Mouse (Mus musculus) heart, adult 2 months (tissue): Measurements from ENCODE around the gene Aoah. TPM values are rescaled to one million over a fixed set of nuclear protein-coding genes. Genes with fewer than 3 reads are reported as not detected.

ENCODE experiments used
- DNase-seq, 2 experiments: peaks; one replicate each; pipeline ENCODE4 v3.0.0; 2021
- H3K27ac ChIP-seq: fragments of 200-600 bp; 2 replicates; pipeline ENCODE4 v1.8.1; 2022
- H3K27me3 ChIP-seq: fragments of 200-500 bp; 2 replicates; pipeline ENCODE4 v1.6.1; 2012; ENCODE audit warnings: mild to moderate bottlenecking, low read length, inconsistent platforms, mixed read lengths; ENCODE audit not compliant: control insufficient read depth, insufficient read depth
- H3K36me3 ChIP-seq: fragments of 200-500 bp; 2 replicates; pipeline ENCODE4 v1.6.1; 2012; ENCODE audit warnings: low read length, inconsistent platforms; ENCODE audit not compliant: control insufficient read depth, insufficient read depth
- H3K4me1 ChIP-seq: fragments of 200-500 bp; 2 replicates; pipeline ENCODE4 v1.6.1; 2011; ENCODE audit warnings: low read length; ENCODE audit not compliant: control insufficient read depth, insufficient read depth
- H3K4me3 ChIP-seq: fragments of 200-600 bp; 2 replicates; pipeline ENCODE4 v1.8.1; 2022
- H3K79me2 ChIP-seq: fragments of 200-500 bp; replicated peaks from 2 replicates; pipeline ENCODE4 v1.6.1; 2012; ENCODE audit warnings: mild to moderate bottlenecking, inconsistent platforms, low read length, moderate library complexity, mixed read lengths; ENCODE audit not compliant: control insufficient read depth, insufficient read depth
- H3K9ac ChIP-seq: fragments of 200-500 bp; 2 replicates; pipeline ENCODE4 v1.6.1; 2012; ENCODE audit warnings: low read depth, mild to moderate bottlenecking, control low read depth, inconsistent platforms, low read length, mixed read lengths
- CTCF ChIP-seq: fragments of 200-600 bp; IDR thresholded peaks from 2 replicates; pipeline ENCODE4 v1.8.1; 2022; ENCODE audit warnings: antibody characterized with exemption, mild to moderate bottlenecking, moderate library complexity
- EP300 ChIP-seq: fragments of 200-500 bp; IDR thresholded peaks from 2 replicates; pipeline ENCODE4 v1.6.1; 2011; ENCODE audit warnings: low read depth, low read length, control low read depth; ENCODE audit not compliant: insufficient read depth
- POLR2A ChIP-seq: fragments of 200-500 bp; IDR thresholded peaks from 2 replicates; pipeline ENCODE4 v1.6.1; 2011; ENCODE audit warnings: mild to moderate bottlenecking, low read depth, low read length, control low read depth; ENCODE audit not compliant: insufficient read depth
- WGBS: fragments of 180-500 bp; shearing (Covaris S2); methylation state at CpG from one replicate; pipeline ENCODE4 v1.1.7; 2018; 5-methylcytosine and 5-hydroxymethylcytosine counted together
- intact Hi-C: fragments of 180-260 bp; cut with DNase I; formaldehyde crosslinking; loops from one replicate; pipeline ENCODE4 v1.15.1; 2025
- polyA plus RNA-seq: library from polyadenylated mRNA; depleted of rRNA; stranded (reverse); fragments of >200 nt; gene quantifications from 2 replicates; pipeline ENCODE4 v1.2.3, GENCODE M21; 2012
- total RNA-seq, 2 experiments: library from RNA; stranded (reverse); gene quantifications; 2 replicates each; pipeline ENCODE4 v1.2.3; 2021

Gene Aoah
- total and polyA plus RNA-seq, 3 experiments, result 0.89 to 1.0 (median 0.93) TPM

DNA sequence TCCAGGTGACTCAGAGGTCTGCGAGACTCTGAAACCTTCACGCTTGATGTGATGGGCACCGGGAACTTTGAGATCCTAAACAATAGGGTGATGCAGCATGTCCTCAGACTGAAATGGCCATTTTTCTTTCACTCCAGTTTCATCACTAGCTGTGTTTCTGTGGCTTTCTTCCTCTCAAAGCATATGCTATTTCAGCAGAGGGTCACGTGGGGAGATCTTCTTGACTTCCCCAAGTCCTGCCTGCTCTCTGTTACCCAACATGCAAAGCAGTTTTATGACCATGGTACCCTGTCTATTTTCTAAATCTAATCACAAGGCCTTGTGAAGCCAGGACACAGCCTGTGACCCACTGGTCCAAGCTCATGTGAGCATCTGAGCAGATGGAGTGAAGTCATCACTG lies 6.0 kb upstream of the Aoah start:
- H3K27ac ChIP-seq, result no peak overlapping the region
- WGBS, result 83% methylated on average over 4 of the region's 4 CpGs

DNA sequence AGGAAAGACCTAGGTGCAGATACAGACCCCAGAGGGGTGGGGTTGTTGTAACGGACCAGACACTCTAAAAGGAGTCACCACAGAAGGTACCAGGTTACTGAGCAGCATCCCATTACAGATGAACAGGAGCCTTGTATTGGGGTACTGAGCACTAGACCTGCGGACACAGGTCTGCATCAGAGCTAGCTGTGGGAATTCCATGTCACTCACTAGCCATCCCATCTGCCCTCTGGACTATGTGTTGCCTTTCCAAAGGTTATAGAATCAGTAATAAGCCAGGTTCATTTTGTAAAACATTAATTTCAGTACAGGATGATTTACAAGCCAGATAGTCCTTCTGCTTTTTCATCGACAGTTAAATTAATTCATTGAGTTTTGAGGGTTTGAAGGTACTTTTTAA lies 2.7 kb downstream of the Aoah start:
- intact Hi-C loops, result no loop called here
- Histone ChIP-seq H3K27ac (no peak overlapping the region), H3K9ac (no peak overlapping the region), H3K27me3 (no peaks in the 10 kb centered on the region), H3K79me2 (no peaks in the 10 kb centered on the region), H3K4me1 (no peaks in the 10 kb centered on the region), H3K4me3 (no peak overlapping the region), H3K36me3 (no peaks in the 10 kb centered on the region)
- TF ChIP-seq CTCF, result no peak
- TF ChIP-seq EP300, result no peak
- no peak for TF ChIP-seq POLR2A
- no peak for DNase-seq
- 85% methylated on average over 3 of the region's 3 CpGs for WGBS

More for the DNA sequence above, 6.0 kb upstream of the Aoah start:
- intact Hi-C loops, result no loop called here
- no peak overlapping the region for H3K4me3 ChIP-seq
- no peaks in the 10 kb centered on the region for H3K36me3 ChIP-seq
- H3K27me3 ChIP-seq, result no peaks in the 10 kb centered on the region
- TF ChIP-seq EP300 (no peak), CTCF (no peak)
- H3K79me2 ChIP-seq, result no peaks in the 10 kb centered on the region
- H3K9ac ChIP-seq, result no peak overlapping the region
- DNase-seq, result no peak
- H3K4me1 ChIP-seq, result no peaks in the 10 kb centered on the region

GRCm38 (mm10) chr13:20798536-20798935 lies 4.6 kb downstream of the Aoah start:
- Histone ChIP-seq H3K4me3 (no peak overlapping the region), H3K4me1 (no peaks in the 10 kb centered on the region), H3K79me2 (no peaks in the 10 kb centered on the region), H3K36me3 (no peaks in the 10 kb centered on the region), H3K9ac (no peak overlapping the region), H3K27me3 (no peaks in the 10 kb centered on the region), H3K27ac (no peak overlapping the region)
- TF ChIP-seq CTCF (no peak), EP300 (no peak), POLR2A (no peak)
- WGBS, result 11% methylated on average over 2 of the region's 2 CpGs
- no peak for DNase-seq
- intact Hi-C loops, result no loop called here

GRCm38 (mm10) chr13:20799772-20800171 lies 5.9 kb downstream of the Aoah start:
- Histone ChIP-seq H3K79me2 (no peaks in the 10 kb centered on the region), H3K27ac (no peak overlapping the region), H3K9ac (no peak overlapping the region), H3K4me1 (no peaks in the 10 kb centered on the region), H3K4me3 (no peak overlapping the region), H3K27me3 (no peaks in the 10 kb centered on the region), H3K36me3 (no peaks in the 10 kb centered on the region)
- TF ChIP-seq POLR2A (no peak), CTCF (no peak), EP300 (no peak)
- DNase-seq, result no peak
- WGBS, result 78% methylated on average over 3 of the region's 3 CpGs
- intact Hi-C loops, result no loop called here

DNA sequence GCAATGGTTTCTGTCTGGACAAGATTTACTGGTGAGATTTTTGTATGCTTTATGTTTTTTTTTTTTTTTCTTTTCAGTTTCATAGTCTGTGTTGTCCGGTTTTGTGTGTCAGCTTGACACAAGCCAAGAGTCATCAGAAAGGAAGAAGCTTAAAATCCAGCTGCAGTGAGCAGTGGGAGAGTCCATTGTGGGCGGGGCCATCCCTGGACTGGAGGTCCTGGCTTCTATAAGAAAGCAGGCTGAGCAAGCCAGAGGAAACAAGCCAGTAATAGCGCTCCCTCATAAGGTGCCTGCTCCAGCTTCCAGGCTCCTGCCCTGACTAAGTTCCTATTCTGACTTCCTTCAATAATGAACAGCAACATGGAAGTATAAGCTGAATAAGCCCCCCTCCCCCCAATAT lies 6.7 kb downstream of the Aoah start:
- DNase-seq, result no peak
- Histone ChIP-seq H3K27ac (no peak overlapping the region), H3K27me3 (no peaks in the 10 kb centered on the region), H3K4me1 (no peaks in the 10 kb centered on the region), H3K79me2 (no peaks in the 10 kb centered on the region), H3K36me3 (no peaks in the 10 kb centered on the region), H3K4me3 (no peak overlapping the region), H3K9ac (no peak overlapping the region)
- intact Hi-C loops, result no loop called here
- TF ChIP-seq EP300 (no peak), CTCF (no peak), POLR2A (no peak)
- 29% methylated on average over 3 of the region's 3 CpGs for WGBS

DNA sequence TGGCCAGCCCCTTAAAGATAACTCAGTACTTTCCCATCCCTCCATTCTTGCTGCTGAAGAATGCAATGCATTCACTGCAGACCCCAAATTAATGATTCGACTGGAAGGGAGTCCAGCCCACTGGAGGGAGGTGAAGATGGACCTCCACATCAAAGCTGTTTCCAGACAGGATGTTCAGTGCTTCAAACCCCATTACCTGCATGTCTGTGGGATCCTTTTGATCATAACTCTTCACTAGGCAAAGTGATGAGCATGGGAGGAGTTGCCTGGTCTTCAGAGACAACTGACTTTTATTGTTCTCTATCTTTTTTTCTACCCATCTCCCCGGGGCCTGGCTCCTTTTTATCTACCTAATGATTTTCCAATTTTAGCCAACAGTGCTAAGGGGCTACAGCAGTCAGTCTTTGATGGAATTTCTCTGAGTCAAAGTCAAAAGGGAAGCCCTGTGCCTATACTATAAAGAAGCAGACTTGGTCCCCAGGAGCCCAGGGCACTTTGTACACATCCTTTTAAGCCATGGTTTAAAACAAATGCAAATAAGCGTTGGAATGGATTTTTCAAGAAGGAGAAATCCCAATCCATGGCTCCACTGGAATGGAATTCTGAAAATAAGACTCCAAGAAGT lies 18.0 kb downstream of the Aoah start:
- TF ChIP-seq POLR2A, result no peak
- TF ChIP-seq EP300, result no peak
- no peak for TF ChIP-seq CTCF
- no peak overlapping the region for H3K9ac ChIP-seq
- no peak overlapping the region for H3K4me3 ChIP-seq
- WGBS, result 53% methylated on average over 3 of the region's 3 CpGs
- intact Hi-C loops, result no loop called here
- no peaks in the 10 kb centered on the region for H3K27me3 ChIP-seq
- H3K4me1 ChIP-seq, result no peaks in the 10 kb centered on the region
- no peaks in the 10 kb centered on the region for H3K36me3 ChIP-seq
- no peak overlapping the region for H3K27ac ChIP-seq
- DNase-seq, result no peak
- H3K79me2 ChIP-seq, result no peaks in the 10 kb centered on the region
